Mouse (Mus musculus): ENCODE results near the gene Scmh1.
A peak's percentile ranks its signal among the peaks of the same experiment; 100 is the strongest.

The Scmh1 gene

GRCm38 (mm10) chr4:120405806-120406638, 941 bp downstream of the Scmh1 start:
- no peak for DNase-seq

- DNase-seq: no peak
These were observed 1.7 kb downstream of the Scmh1 start for GRCm38 (mm10) chr4:120406639-120407273.

GRCm38 (mm10) chr4:120418053-120418452, 13.0 kb downstream of the Scmh1 start:
- DNase-seq: no peak

GRCm38 (mm10) chr4:120420193-120420592, 15.1 kb downstream of the Scmh1 start:
- no peak for DNase-seq

- DNase-seq: peak; percentile 68
These were observed 15.6 kb downstream of the Scmh1 start for GRCm38 (mm10) chr4:120420685-120421084.

GRCm38 (mm10) chr4:120430601-120431000, 25.5 kb downstream of the Scmh1 start:
- no peak for DNase-seq

GRCm38 (mm10) chr4:120432599-120433373, 27.7 kb downstream of the Scmh1 start:
- no peak for DNase-seq

GRCm38 (mm10) chr4:120461741-120462140, 56.7 kb downstream of the Scmh1 start:
- no peak for DNase-seq

- DNase-seq: no peak
These were observed 67.9 kb downstream of the Scmh1 start for GRCm38 (mm10) chr4:120472946-120473345.

GRCm38 (mm10) chr4:120487707-120488106, 82.6 kb downstream of the Scmh1 start:
- DNase-seq: no peak

- DNase-seq: no peak
These were observed 101.9 kb downstream of the Scmh1 start for GRCm38 (mm10) chr4:120506955-120507354.

GRCm38 (mm10) chr4:120511203-120511602, 106.1 kb downstream of the Scmh1 start:
- no peak for DNase-seq

- no peak for DNase-seq
These were observed 109.3 kb downstream of the Scmh1 start for GRCm38 (mm10) chr4:120514366-120514765.

- peak; percentile 16 for DNase-seq
These were observed 111.4 kb downstream of the Scmh1 start for GRCm38 (mm10) chr4:120516491-120516890.

GRCm38 (mm10) chr4:120516907-120517306, 111.8 kb downstream of the Scmh1 start:
- DNase-seq: peak; percentile 14

GRCm38 (mm10) chr4:120517335-120517734, 112.3 kb downstream of the Scmh1 start:
- DNase-seq: peak; percentile 64

- no peak for DNase-seq
These were observed 116.7 kb downstream of the Scmh1 start for GRCm38 (mm10) chr4:120521761-120522160.

GRCm38 (mm10) chr4:120522351-120522750, 117.3 kb downstream of the Scmh1 start:
- DNase-seq: peak; percentile 39

- no peak for DNase-seq
These were observed 118.0 kb downstream of the Scmh1 start for GRCm38 (mm10) chr4:120523092-120523491.

- no peak for DNase-seq
These were observed 123.1 kb downstream of the Scmh1 start for GRCm38 (mm10) chr4:120528171-120528570.

- no peak for DNase-seq
These were observed 126.9 kb downstream of the Scmh1 start, which contains the start of gene Slfnl1 for GRCm38 (mm10) chr4:120531986-120532385. TSS of gene Slfnl1 (plus strand) at chr4:120532231.

- no peak for DNase-seq
These were observed 133.6 kb downstream of the Scmh1 start for GRCm38 (mm10) chr4:120538664-120539063.

- no peak for DNase-seq
These were observed 139.8 kb downstream of the Scmh1 start for GRCm38 (mm10) chr4:120544896-120545295.
